Mouse (Mus musculus): ENCODE measurements around the gene Olfr380. TPM values are rescaled to one million over a fixed set of nuclear protein-coding genes. Genes with fewer than 3 reads are reported as not detected.

Gene Olfr380
- polyA plus RNA-seq (2015; fragmentation: Nextera tagmentation; extraction: Ambion mirVana), result not detected in 2 replicates

GRCm38 (mm10) chr11:73457408-73457807 lies at the start of gene Olfr380:
Gene Olfr380, minus strand, starts transcription at chr11:73457508.
- no peak within 1 kb of the TSS for H3K27ac ChIP-seq (ENCODE audit: low read depth, low read length)
- H3K4me3 ChIP-seq (ENCODE audit: low read length), result no peak within 1 kb of the TSS
- no peaks in the 10 kb centered on the region for H3K36me3 ChIP-seq (ENCODE audit: control insufficient read depth, insufficient read depth, low read length)
- H3K4me2 ChIP-seq (ENCODE audit: low read length), result no peak within 1 kb of the TSS
- no peaks in the 10 kb centered on the region for H3K27me3 ChIP-seq (replicated peaks; ENCODE audit: control insufficient read depth, insufficient read depth, low read length)
- WGBS, result 89% methylated on average over 1 of the region's 1 CpGs
- ATAC-seq, result no peak
- no peaks in the 10 kb centered on the region for H3K4me1 ChIP-seq (ENCODE audit: control insufficient read depth, insufficient read depth, low read depth, low read length)
- no peak within 1 kb of the TSS for H3K9ac ChIP-seq (ENCODE audit: low read depth, low read length)
- H3K9me3 ChIP-seq (ENCODE audit: control insufficient read depth, low read length), result 0 out of 2 replicates have a peak, but pooled peaks cover 3% of the 10 kb centered on the region

- Histone ChIP-seq H3K9ac (ENCODE audit: low read depth, low read length) (no peak within 1 kb of the TSS), H3K4me2 (ENCODE audit: low read length) (no peak within 1 kb of the TSS), H3K4me3 (ENCODE audit: low read length) (no peak within 1 kb of the TSS), H3K27me3 (replicated peaks; ENCODE audit: control insufficient read depth, insufficient read depth, low read length) (no peaks in the 10 kb centered on the region), H3K9me3 (ENCODE audit: control insufficient read depth, low read length) (peaks cover 2% of the 10 kb centered on the region; the same call in 1 of the 2 replicates), H3K4me1 (ENCODE audit: control insufficient read depth, insufficient read depth, low read depth, low read length) (no peaks in the 10 kb centered on the region), H3K27ac (ENCODE audit: low read depth, low read length) (no peak within 1 kb of the TSS), H3K36me3 (ENCODE audit: control insufficient read depth, insufficient read depth, low read length) (no peaks in the 10 kb centered on the region)
- no peak for ATAC-seq
Observed at GRCm38 (mm10) chr11:73491503-73491902, 34.2 kb upstream of the Olfr380 start, which contains the start of gene Olfr381. Gene Olfr381, minus strand, starts transcription at chr11:73491603.

GRCm38 (mm10) chr11:73428377-73428776 lies 28.9 kb downstream of the Olfr380 start, which contains the start of gene Olfr378:
Gene Olfr378, minus strand, starts transcription at chr11:73428477.
- Histone ChIP-seq H3K9ac (ENCODE audit: low read depth, low read length) (no peak within 1 kb of the TSS), H3K36me3 (ENCODE audit: control insufficient read depth, insufficient read depth, low read length) (no peaks in the 10 kb centered on the region), H3K4me1 (ENCODE audit: control insufficient read depth, insufficient read depth, low read depth, low read length) (no peaks in the 10 kb centered on the region), H3K27ac (ENCODE audit: low read depth, low read length) (no peak within 1 kb of the TSS), H3K27me3 (replicated peaks; ENCODE audit: control insufficient read depth, insufficient read depth, low read length) (no peaks in the 10 kb centered on the region), H3K4me3 (ENCODE audit: low read length) (no peak within 1 kb of the TSS), H3K9me3 (ENCODE audit: control insufficient read depth, low read length) (no peaks in the 10 kb centered on the region), H3K4me2 (ENCODE audit: low read length) (no peak within 1 kb of the TSS)
- WGBS, result 97% methylated on average over 1 of the region's 1 CpGs
- ATAC-seq, result no peak

Other genes starting within 250 kb of the Olfr380 start
- gene Trpv1, start 223.2 kb downstream of the Olfr380 start, polyA plus RNA-seq (2015; fragmentation: Nextera tagmentation; extraction: Ambion mirVana), result 0.31 and 0.40 TPM in 2 replicates
- 0.34 TPM in 2 replicates for gene Trpv3, start 190.1 kb downstream of the Olfr380 start, polyA plus RNA-seq (2015; fragmentation: Nextera tagmentation; extraction: Ambion mirVana)
- 2.7 and 4.6 TPM in 2 replicates for gene Aspa, start 127.9 kb downstream of the Olfr380 start, polyA plus RNA-seq (2015; fragmentation: Nextera tagmentation; extraction: Ambion mirVana)
- gene Gm49340, start 127.8 kb downstream of the Olfr380 start, polyA plus RNA-seq (2015; fragmentation: Nextera tagmentation; extraction: Ambion mirVana), result not detected in 2 replicates
- gene Spata22, start 127.8 kb downstream of the Olfr380 start, polyA plus RNA-seq (2015; fragmentation: Nextera tagmentation; extraction: Ambion mirVana), result 0.12 and 0.20 TPM in 2 replicates
- gene Olfr20, start 106.7 kb downstream of the Olfr380 start, polyA plus RNA-seq (2015; fragmentation: Nextera tagmentation; extraction: Ambion mirVana), result not detected in 2 replicates
- not detected in 2 replicates for gene Olfr376, start 86.3 kb downstream of the Olfr380 start, polyA plus RNA-seq (2015; fragmentation: Nextera tagmentation; extraction: Ambion mirVana)
- not detected in 2 replicates for gene Olfr1, start 57.9 kb downstream of the Olfr380 start, polyA plus RNA-seq (2015; fragmentation: Nextera tagmentation; extraction: Ambion mirVana)
- not detected in 2 replicates for gene Olfr378, start 29.0 kb downstream of the Olfr380 start, polyA plus RNA-seq (2015; fragmentation: Nextera tagmentation; extraction: Ambion mirVana)
- gene Olfr381, start 34.1 kb upstream of the Olfr380 start, polyA plus RNA-seq (2015; fragmentation: Nextera tagmentation; extraction: Ambion mirVana), result not detected in 2 replicates
- not detected in 2 replicates for gene Olfr382, start 59.7 kb upstream of the Olfr380 start, polyA plus RNA-seq (2015; fragmentation: Nextera tagmentation; extraction: Ambion mirVana)
- gene Olfr385, start 135.5 kb upstream of the Olfr380 start, polyA plus RNA-seq (2015; fragmentation: Nextera tagmentation; extraction: Ambion mirVana), result not detected in 2 replicates
- gene Olfr384, start 141.1 kb upstream of the Olfr380 start, polyA plus RNA-seq (2015; fragmentation: Nextera tagmentation; extraction: Ambion mirVana), result not detected in 2 replicates
- gene Zfp735, start 231.3 kb upstream of the Olfr380 start, polyA plus RNA-seq (2015; fragmentation: Nextera tagmentation; extraction: Ambion mirVana), result not detected in 2 replicates